Mouse (Mus musculus) bone marrow, adult 2 months (tissue): Measurements from ENCODE around the gene Ttn.

Experiments used
- CTCF ChIP-seq: fragments of 200-500 bp; IDR thresholded peaks from 2 replicates; pipeline ENCODE4 v1.5.1; 2011; ENCODE audit warnings: low read length, control low read depth; ENCODE audit not compliant: control insufficient read depth, insufficient read depth
- POLR2A ChIP-seq: fragments of 200-500 bp; IDR thresholded peaks from 2 replicates; pipeline ENCODE4 v1.6.1; 2011; ENCODE audit warnings: low read depth, mild to moderate bottlenecking, control low read depth, low read length, borderline replicate concordance; ENCODE audit not compliant: control insufficient read depth

DNA sequence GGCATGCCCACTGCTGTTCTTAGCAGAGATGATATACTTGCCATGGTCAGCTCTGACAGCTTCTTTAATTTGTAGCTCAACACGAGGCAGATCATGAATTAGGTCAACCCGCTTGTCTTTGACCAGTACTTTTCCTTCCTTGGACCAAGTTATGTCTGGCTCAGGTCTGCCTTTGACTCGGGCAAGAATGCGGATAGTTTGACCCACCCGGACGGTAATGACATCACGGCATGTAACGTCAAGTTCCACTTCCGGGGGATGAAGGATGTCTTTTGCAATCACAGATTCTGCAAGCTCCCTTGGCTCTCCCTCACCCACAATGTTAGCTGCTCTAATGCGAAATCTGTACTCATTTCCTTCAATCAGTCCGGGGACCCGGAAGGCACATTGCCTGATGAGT is 215.1 kb downstream of the Ttn start:
- TF ChIP-seq CTCF: no peak
- TF ChIP-seq POLR2A: no peak
